Mouse (Mus musculus): ENCODE measurements at regions not wholly inside any gene's neighbourhood (a gene's known extent, or its start where the extent isn't known, plus 50 kb on each side); places are given as distances from the start of the nearest gene placed in this dataset.

DNA sequence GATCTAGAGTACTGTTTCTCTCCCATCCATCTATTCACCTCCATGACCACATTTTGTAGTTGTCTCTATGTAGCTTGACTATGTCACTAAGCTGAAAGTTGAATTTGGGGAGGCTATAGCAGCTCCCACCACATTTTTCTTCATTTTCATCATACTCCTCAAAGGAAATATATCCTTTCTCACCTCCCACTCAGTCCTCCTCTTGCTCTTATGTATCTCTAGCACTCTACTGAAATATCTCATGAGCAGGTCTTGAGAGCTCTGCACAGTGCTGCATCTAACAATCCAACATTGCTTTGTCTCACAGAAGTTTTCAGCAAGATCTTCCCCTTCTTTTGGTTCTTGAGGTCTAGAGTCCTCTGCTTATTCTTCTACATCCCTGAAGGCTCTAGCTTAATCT, 273.5 kb upstream of the Large1 start:
- no peak for TF ChIP-seq GATA1 (IDR thresholded peaks at IDR 0.05; ENCODE audit: borderline replicate concordance, low read length)
- no peak for TF ChIP-seq CTCF (IDR thresholded peaks at IDR 0.05; ENCODE audit: low read depth, low read length)
- no peak for TF ChIP-seq POLR2AphosphoS5 (IDR thresholded peaks at IDR 0.05; ENCODE audit: insufficient replicate concordance, low read depth, low read length)
- TF ChIP-seq TAL1 (conservative IDR thresholded peaks at IDR 0.05; ENCODE audit: low read depth, low read length) = no peak
- TF ChIP-seq GATA2 (IDR thresholded peaks at IDR 0.05; ENCODE audit: borderline replicate concordance, low read depth, low read length) = no peak

All from G1E (cell line).